29 mouse cellular contexts compared by ENCODE assay signal in genomic region chr11:72240062-72240860, GRCm38 (mm10). TPM values are rescaled to one million over a fixed set of nuclear protein-coding genes. Genes with fewer than 3 reads are reported as not detected.
DNase-seq lines count a peak whose midpoint lies in the region; ATAC-seq and TF ChIP-seq lines count a peak whose summit lies in the region.
"Had no signal": no experiment of that assay in that cellular context is flagged by ENCODE, and none has a peak within 500 bp of the region (broad histone marks: within the 10 kb centered on the region; RNA-seq: fewer than 3 reads in every experiment).

No protein-coding gene starts in this region.

- no peak overlapping the region for H3K27ac ChIP-seq in hindbrain, postnatal 0 days
- no peak overlapping the region for H3K27ac ChIP-seq in hindbrain, embryonic 13.5 days
- no peak overlapping the region for H3K27ac ChIP-seq in left cerebral cortex, adult 2 months
- H3K27ac ChIP-seq: embryonic facial prominence, embryonic 12.5 days; embryonic facial prominence, embryonic 15.5 days; gastrocnemius, adult 2 months; heart, embryonic 10.5 days; heart, embryonic 13.5 days; hindbrain, embryonic 15.5 days had no signal

- H3K9ac ChIP-seq in hindbrain, postnatal 0 days (replicated peaks; ENCODE audit: low read length): no peak overlapping the region
- H3K9ac ChIP-seq in hindbrain, embryonic 13.5 days: no peak overlapping the region
- H3K9ac ChIP-seq: embryonic facial prominence, embryonic 12.5 days; embryonic facial prominence, embryonic 15.5 days; forebrain, postnatal 0 days; heart, embryonic 13.5 days; hindbrain, embryonic 15.5 days had no signal

- no peaks in the 10 kb centered on the region for H3K36me3 ChIP-seq in hindbrain, postnatal 0 days (ENCODE audit: insufficient read depth, low read length)
- H3K36me3 ChIP-seq in hindbrain, embryonic 13.5 days: no peaks in the 10 kb centered on the region
- H3K36me3 ChIP-seq: embryonic facial prominence, embryonic 12.5 days; embryonic facial prominence, embryonic 15.5 days; G1E; heart, embryonic 10.5 days; heart, embryonic 13.5 days; hindbrain, embryonic 15.5 days had no signal

- H3K4me1 ChIP-seq in hindbrain, postnatal 0 days (ENCODE audit: insufficient read depth, low read length): no peaks in the 10 kb centered on the region
- no peaks in the 10 kb centered on the region for H3K4me1 ChIP-seq in hindbrain, embryonic 13.5 days (replicated peaks)
- H3K4me1 ChIP-seq: embryonic facial prominence, embryonic 15.5 days; heart, embryonic 10.5 days; heart, embryonic 13.5 days; hindbrain, embryonic 15.5 days had no signal

- WGBS in hindbrain, postnatal 0 days: 76% methylated on average over 4 of the region's 4 CpGs
- WGBS in hindbrain, embryonic 13.5 days: 74% methylated on average over 4 of the region's 4 CpGs

- intact Hi-C loops in left cerebral cortex, adult 2 months (cut with DNase I): loop anchor here (5.0 to 10.0 kb wide), 2 partner anchors 77 to 1825 kb away; partner anchors contain the start of gene Zfp616

- no peak for ATAC-seq in hindbrain, postnatal 0 days
- ATAC-seq in hindbrain, embryonic 13.5 days (ENCODE audit: low FRiP score): no peak
- no peak for ATAC-seq in monocyte, adult 5-6 weeks (replicated peaks; ENCODE audit: insufficient number of reproducible peaks, low FRiP score, low TSS enrichment, poor library complexity, severe bottlenecking)
- ATAC-seq: forebrain, embryonic 14.5 days; forebrain, postnatal 0 days; intestine, embryonic 16.5 days; Patski had no signal

- H3K27me3 ChIP-seq in hindbrain, postnatal 0 days (ENCODE audit: insufficient read depth, low read length): no peaks in the 10 kb centered on the region
- no peaks in the 10 kb centered on the region for H3K27me3 ChIP-seq in hindbrain, embryonic 13.5 days
- H3K27me3 ChIP-seq: embryonic facial prominence, embryonic 12.5 days; embryonic facial prominence, embryonic 15.5 days; heart, embryonic 13.5 days; hindbrain, embryonic 15.5 days had no signal

- no peak overlapping the region for H3K4me3 ChIP-seq in hindbrain, postnatal 0 days (ENCODE audit: low read length)
- H3K4me3 ChIP-seq in hindbrain, embryonic 13.5 days: no peak overlapping the region
- no peak overlapping the region for H3K4me3 ChIP-seq in left cerebral cortex, adult 2 months
- H3K4me3 ChIP-seq: embryonic facial prominence, embryonic 12.5 days; embryonic facial prominence, embryonic 15.5 days; gastrocnemius, adult 2 months; heart, embryonic 10.5 days; heart, embryonic 13.5 days; hindbrain, embryonic 15.5 days had no signal

- no peak for DNase-seq in hindbrain, postnatal 0 days (ENCODE audit: low spot score)
- DNase-seq in left cerebral cortex, adult 2 months (ENCODE audit: extremely low spot score in 1 of 2, low spot score in 2 of 2): no peak
- DNase-seq in left cerebral cortex, adult 18-20 months (ENCODE audit: low spot score in 2 of 2): no peak
- DNase-seq in brain, adult 2 months (ENCODE audit: low read depth, low spot score): peak; percentile 57
- no peak for DNase-seq in right cerebral cortex, postnatal 4 days
- DNase-seq: adrenal gland, postnatal 10 days; adrenal gland, postnatal 36 days; cerebellum, adult 11 months; cerebellum, adult 8-10 months; cerebellum, postnatal 14 days; forebrain, postnatal 0 days; gastrocnemius, adult 2 months; gastrocnemius, postnatal 14 days; heart, adult 18-20 months; heart, postnatal 14 days; heart, postnatal 4 days had no signal

- no peak overlapping the region for H3K4me2 ChIP-seq in hindbrain, postnatal 0 days (ENCODE audit: low read depth, low read length)
- no peak overlapping the region for H3K4me2 ChIP-seq in hindbrain, embryonic 13.5 days
- H3K4me2 ChIP-seq: embryonic facial prominence, embryonic 12.5 days; embryonic facial prominence, embryonic 15.5 days; heart, embryonic 13.5 days; hindbrain, embryonic 15.5 days had no signal

- H3K9me3 ChIP-seq in hindbrain, postnatal 0 days (ENCODE audit: low read length): no peaks in the 10 kb centered on the region
- no peaks in the 10 kb centered on the region for H3K9me3 ChIP-seq in hindbrain, embryonic 13.5 days
- H3K9me3 ChIP-seq: embryonic facial prominence, embryonic 12.5 days; embryonic facial prominence, embryonic 15.5 days; G1E; heart, embryonic 10.5 days; heart, embryonic 13.5 days; hindbrain, embryonic 15.5 days had no signal

- TF ChIP-seq CTCF in hindbrain, postnatal 0 days (IDR thresholded peaks at IDR 0.05; ENCODE audit: low read depth): peak; percentile 24; the same call in 1 of the 2 replicates
- peak; percentile 37 for TF ChIP-seq CTCF in left cerebral cortex, adult 2 months (IDR thresholded peaks at IDR 0.05)

RNA-seq across cellular contexts. Expression of gene Med31, which starts 24.9 kb away (rescaled TPM):
- 11.0 and 20.3 TPM in 2 replicates for total RNA-seq in hindbrain, postnatal 0 days (2014; rRNA removed)
- 39.5 and 44.5 TPM in 2 replicates for polyA plus RNA-seq in hindbrain, postnatal 0 days (2015; fragmentation: Nextera tagmentation; extraction: Ambion mirVana)
- polyA plus RNA-seq in hindbrain, embryonic 13.5 days (2015; fragmentation: Nextera tagmentation; extraction: Ambion mirVana): 62.5 and 67.2 TPM in 2 replicates
- 10 to 100 TPM; 15.9 to 18.0 TPM for total RNA-seq in left cerebral cortex, adult 2 months (2021)
- total RNA-seq in left cerebral cortex, adult 18-20 months (2021): 10 to 100 TPM; 15.3 to 16.1 TPM
- total RNA-seq in monocyte, adult 5-6 weeks (2017): 7.4 to 14.0 TPM (median 12.1 TPM) in 3 replicates

RNA-seq across cellular contexts. Expression of gene Slc13a5, which starts 26.8 kb away (rescaled TPM):
- total RNA-seq in hindbrain, postnatal 0 days (2014; rRNA removed): 5.7 and 8.1 TPM in 2 replicates
- 6.8 and 7.5 TPM in 2 replicates for polyA plus RNA-seq in hindbrain, postnatal 0 days (2015; fragmentation: Nextera tagmentation; extraction: Ambion mirVana)
- polyA plus RNA-seq in hindbrain, embryonic 13.5 days (2015; fragmentation: Nextera tagmentation; extraction: Ambion mirVana): 1.4 and 1.5 TPM in 2 replicates
- 10 to 100 TPM; 15.0 to 22.3 TPM for total RNA-seq in left cerebral cortex, adult 2 months (2021)
- 10 to 100 TPM; 13.0 to 17.9 TPM for total RNA-seq in left cerebral cortex, adult 18-20 months (2021)
- not detected in 3 replicates for total RNA-seq in monocyte, adult 5-6 weeks (2017)
- total RNA-seq: adrenal gland, adult 18-20 months; gastrocnemius, adult 2 months; heart, adult 18-20 months; heart, postnatal 14 days had no signal
- polyA plus RNA-seq: forebrain, embryonic 11.5 days; G1E had no signal

RNA-seq across cellular contexts. Expression of gene Txndc17, which starts 32.9 kb away (rescaled TPM):
- total RNA-seq in hindbrain, postnatal 0 days (2014; rRNA removed): 46.6 and 51.2 TPM in 2 replicates
- polyA plus RNA-seq in hindbrain, postnatal 0 days (2015; fragmentation: Nextera tagmentation; extraction: Ambion mirVana): 161 and 162 TPM in 2 replicates
- 160 and 166 TPM in 2 replicates for polyA plus RNA-seq in hindbrain, embryonic 13.5 days (2015; fragmentation: Nextera tagmentation; extraction: Ambion mirVana)
- total RNA-seq in left cerebral cortex, adult 2 months (2021): 10 to 100 TPM; 30.3 to 34.9 TPM
- 10 to 100 TPM; 35.1 to 38.0 TPM for total RNA-seq in left cerebral cortex, adult 18-20 months (2021)
- 31.1 to 49.7 TPM (median 37.8 TPM) in 3 replicates for total RNA-seq in monocyte, adult 5-6 weeks (2017)

RNA-seq across cellular contexts. Expression of gene 4933427D14Rik, which starts 33.0 kb away (rescaled TPM):
- 12.0 and 14.4 TPM in 2 replicates for total RNA-seq in hindbrain, postnatal 0 days (2014; rRNA removed)
- 17.0 and 17.2 TPM in 2 replicates for polyA plus RNA-seq in hindbrain, postnatal 0 days (2015; fragmentation: Nextera tagmentation; extraction: Ambion mirVana)
- polyA plus RNA-seq in hindbrain, embryonic 13.5 days (2015; fragmentation: Nextera tagmentation; extraction: Ambion mirVana): 26.3 and 28.4 TPM in 2 replicates
- total RNA-seq in left cerebral cortex, adult 2 months (2021): 10 to 100 TPM; 30.5 to 39.7 TPM
- total RNA-seq in left cerebral cortex, adult 18-20 months (2021): 10 to 100 TPM; 33.8 to 34.3 TPM
- 4.9 to 25.7 TPM (median 23.6 TPM) in 3 replicates for total RNA-seq in monocyte, adult 5-6 weeks (2017)

RNA-seq across cellular contexts. Expression of gene Gm43951, which starts 33.6 kb away (rescaled TPM):
- 1.7 and 1.8 TPM in 2 replicates for total RNA-seq in hindbrain, postnatal 0 days (2014; rRNA removed)
- 1.2 and 1.4 TPM in 2 replicates for polyA plus RNA-seq in hindbrain, postnatal 0 days (2015; fragmentation: Nextera tagmentation; extraction: Ambion mirVana)
- polyA plus RNA-seq in hindbrain, embryonic 13.5 days (2015; fragmentation: Nextera tagmentation; extraction: Ambion mirVana): 1.3 and 1.5 TPM in 2 replicates
- total RNA-seq in left cerebral cortex, adult 2 months (2021): 10 to 100 TPM; 14.5 to 15.1 TPM
- 10 to 100 TPM; 12.2 to 13.0 TPM for total RNA-seq in left cerebral cortex, adult 18-20 months (2021)
- total RNA-seq in monocyte, adult 5-6 weeks (2017): 1.2 TPM in 1 of 3 replicates, not detected in the others
